Mouse (Mus musculus): ENCODE data around the gene Palm. TPM values are rescaled to one million over a fixed set of nuclear protein-coding genes. Genes with fewer than 3 reads are reported as not detected.

Palm gene
- polyA plus RNA-seq, 1 experiment from 2014 or later = 66.6 TPM

GRCm38 (mm10) chr10:79860079-79860911 lies 66.9 kb downstream of the Palm start:
- WGBS (ENCODE audit: insufficient replicate concordance) = 89% methylated on average over 26 of the region's 26 CpGs
- peaks cover 29% of the 10 kb centered on the region for H3K4me1 ChIP-seq (ENCODE audit: control insufficient read depth, insufficient read depth, low read length)

GRCm38 (mm10) chr10:79861230-79862048 lies 68.1 kb downstream of the Palm start:
- Histone ChIP-seq H3K9me3 (replicated peaks; ENCODE audit: control insufficient read depth, low read length) (no peaks in the 10 kb centered on the region), H3K4me2 (no peak overlapping the region), H3K27ac (ENCODE audit: low read depth, low read length) (no peak overlapping the region), H3K36me3 (ENCODE audit: control insufficient read depth, insufficient read depth, low read length) (peaks cover 42% of the 10 kb centered on the region), H3K27me3 (ENCODE audit: control insufficient read depth, insufficient read depth, low read length) (no peaks in the 10 kb centered on the region), H3K9ac (ENCODE audit: low read depth, low read length) (no peak overlapping the region), H3K4me3 (ENCODE audit: low read depth, low read length) (no peak overlapping the region), H3K4me1 (ENCODE audit: control insufficient read depth, insufficient read depth, low read length) (peaks cover 27% of the 10 kb centered on the region)
- ATAC-seq (replicated peaks; ENCODE audit: insufficient number of reproducible peaks, low FRiP score, low TSS enrichment) = no peak
- 87% methylated on average over 25 of the region's 25 CpGs for WGBS (ENCODE audit: insufficient replicate concordance)

More at GRCm38 (mm10) chr10:79860079-79860911, 66.9 kb downstream of the Palm start:
- no peak for ATAC-seq (replicated peaks; ENCODE audit: insufficient number of reproducible peaks, low FRiP score, low TSS enrichment)
- Histone ChIP-seq H3K9ac (ENCODE audit: low read depth, low read length) (0 out of 2 replicates have a peak overlapping the region, but pooled peaks have one; percentile 44), H3K27me3 (ENCODE audit: control insufficient read depth, insufficient read depth, low read length) (no peaks in the 10 kb centered on the region), H3K4me2 (no peak overlapping the region), H3K36me3 (ENCODE audit: control insufficient read depth, insufficient read depth, low read length) (peaks cover 41% of the 10 kb centered on the region), H3K9me3 (replicated peaks; ENCODE audit: control insufficient read depth, low read length) (no peaks in the 10 kb centered on the region), H3K4me3 (ENCODE audit: low read depth, low read length) (no peak overlapping the region; the same call in 1 of the 2 replicates), H3K27ac (ENCODE audit: low read depth, low read length) (no peak overlapping the region)

GRCm38 (mm10) chr10:79862049-79862788 lies 68.8 kb downstream of the Palm start:
- Histone ChIP-seq H3K4me1 (ENCODE audit: control insufficient read depth, insufficient read depth, low read length) (peaks cover 19% of the 10 kb centered on the region), H3K27ac (ENCODE audit: low read depth, low read length) (no peak overlapping the region), H3K4me3 (ENCODE audit: low read depth, low read length) (no peak overlapping the region), H3K27me3 (ENCODE audit: control insufficient read depth, insufficient read depth, low read length) (no peaks in the 10 kb centered on the region), H3K36me3 (ENCODE audit: control insufficient read depth, insufficient read depth, low read length) (peaks cover 44% of the 10 kb centered on the region), H3K9me3 (replicated peaks; ENCODE audit: control insufficient read depth, low read length) (no peaks in the 10 kb centered on the region), H3K9ac (ENCODE audit: low read depth, low read length) (no peak overlapping the region), H3K4me2 (no peak overlapping the region)
- 91% methylated on average over 23 of the region's 23 CpGs for WGBS (ENCODE audit: insufficient replicate concordance)
- ATAC-seq (replicated peaks; ENCODE audit: insufficient number of reproducible peaks, low FRiP score, low TSS enrichment) = no peak

GRCm38 (mm10) chr10:79862925-79863324 lies 69.6 kb downstream of the Palm start:
- 73% methylated on average over 10 of the region's 10 CpGs for WGBS (ENCODE audit: insufficient replicate concordance)
- no peak for ATAC-seq (replicated peaks; ENCODE audit: insufficient number of reproducible peaks, low FRiP score, low TSS enrichment)
- Histone ChIP-seq H3K9ac (ENCODE audit: low read depth, low read length) (no peak overlapping the region), H3K4me1 (ENCODE audit: control insufficient read depth, insufficient read depth, low read length) (peaks cover 12% of the 10 kb centered on the region), H3K4me2 (no peak overlapping the region), H3K36me3 (ENCODE audit: control insufficient read depth, insufficient read depth, low read length) (peaks cover 41% of the 10 kb centered on the region), H3K9me3 (replicated peaks; ENCODE audit: control insufficient read depth, low read length) (no peaks in the 10 kb centered on the region), H3K27me3 (ENCODE audit: control insufficient read depth, insufficient read depth, low read length) (no peaks in the 10 kb centered on the region), H3K4me3 (ENCODE audit: low read depth, low read length) (no peak overlapping the region), H3K27ac (ENCODE audit: low read depth, low read length) (no peak overlapping the region)

- Histone ChIP-seq H3K27ac (ENCODE audit: low read depth, low read length) (no peak overlapping the region), H3K36me3 (ENCODE audit: control insufficient read depth, insufficient read depth, low read length) (peaks cover 36% of the 10 kb centered on the region), H3K4me1 (ENCODE audit: control insufficient read depth, insufficient read depth, low read length) (no peaks in the 10 kb centered on the region), H3K4me2 (no peak overlapping the region), H3K27me3 (ENCODE audit: control insufficient read depth, insufficient read depth, low read length) (no peaks in the 10 kb centered on the region), H3K9ac (ENCODE audit: low read depth, low read length) (no peak overlapping the region), H3K4me3 (ENCODE audit: low read depth, low read length) (no peak overlapping the region), H3K9me3 (replicated peaks; ENCODE audit: control insufficient read depth, low read length) (no peaks in the 10 kb centered on the region)
- ATAC-seq (replicated peaks; ENCODE audit: insufficient number of reproducible peaks, low FRiP score, low TSS enrichment) = 0 out of 2 replicates have a peak, but pooled peaks have one; percentile 6
- 47% methylated on average over 10 of the region's 10 CpGs for WGBS (ENCODE audit: insufficient replicate concordance)
Observed at GRCm38 (mm10) chr10:79864351-79865188, 71.2 kb downstream of the Palm start.

DNA sequence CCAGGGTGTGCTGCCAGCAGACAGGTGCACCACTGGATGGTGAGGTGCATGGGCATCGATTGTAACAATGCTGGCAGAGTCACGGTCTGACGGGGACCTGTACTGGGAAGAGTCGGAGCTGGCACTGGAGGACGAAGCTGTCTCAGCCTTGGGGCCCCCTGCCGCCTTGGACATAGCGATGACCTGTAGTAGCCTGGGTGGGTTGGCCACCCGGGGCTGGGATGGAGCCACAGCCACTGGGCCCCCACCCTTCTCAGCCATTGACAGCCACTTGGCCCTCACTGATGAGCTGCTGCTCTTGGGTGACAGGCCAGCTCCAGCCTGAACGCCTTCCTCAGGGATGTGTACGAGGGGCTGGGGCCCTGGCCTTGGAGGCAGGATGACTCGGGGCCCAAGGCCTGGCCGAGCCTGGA lies 71.8 kb downstream of the Palm start:
- no peak overlapping the region for H3K27ac ChIP-seq (ENCODE audit: low read depth, low read length)
- H3K4me2 ChIP-seq = no peak overlapping the region
- H3K27me3 ChIP-seq (ENCODE audit: control insufficient read depth, insufficient read depth, low read length) = no peaks in the 10 kb centered on the region
- H3K9ac ChIP-seq (ENCODE audit: low read depth, low read length) = no peak overlapping the region
- H3K4me3 ChIP-seq (ENCODE audit: low read depth, low read length) = no peak overlapping the region
- WGBS (ENCODE audit: insufficient replicate concordance) = 58% methylated on average over 12 of the region's 12 CpGs
- no peaks in the 10 kb centered on the region for H3K4me1 ChIP-seq (ENCODE audit: control insufficient read depth, insufficient read depth, low read length)
- H3K9me3 ChIP-seq (replicated peaks; ENCODE audit: control insufficient read depth, low read length) = no peaks in the 10 kb centered on the region
- peaks cover 29% of the 10 kb centered on the region for H3K36me3 ChIP-seq (ENCODE audit: control insufficient read depth, insufficient read depth, low read length)
- ATAC-seq (replicated peaks; ENCODE audit: insufficient number of reproducible peaks, low FRiP score, low TSS enrichment) = no peak

- 68% methylated on average over 19 of the region's 19 CpGs for WGBS (ENCODE audit: insufficient replicate concordance)
Observed at GRCm38 (mm10) chr10:79865801-79866295, 72.5 kb downstream of the Palm start.

More at GRCm38 (mm10) chr10:79865801-79866295, 72.5 kb downstream of the Palm start:
- Histone ChIP-seq H3K9ac (ENCODE audit: low read depth, low read length) (no peak overlapping the region), H3K9me3 (replicated peaks; ENCODE audit: control insufficient read depth, low read length) (no peaks in the 10 kb centered on the region), H3K4me1 (ENCODE audit: control insufficient read depth, insufficient read depth, low read length) (no peaks in the 10 kb centered on the region), H3K4me2 (no peak overlapping the region), H3K4me3 (ENCODE audit: low read depth, low read length) (no peak overlapping the region), H3K36me3 (ENCODE audit: control insufficient read depth, insufficient read depth, low read length) (peaks cover 23% of the 10 kb centered on the region), H3K27me3 (ENCODE audit: control insufficient read depth, insufficient read depth, low read length) (no peaks in the 10 kb centered on the region), H3K27ac (ENCODE audit: low read depth, low read length) (no peak overlapping the region)
- ATAC-seq (replicated peaks; ENCODE audit: insufficient number of reproducible peaks, low FRiP score, low TSS enrichment) = no peak

Data from heart, embryonic 11.5 days (tissue).